Comparison of ENCODE assay signal across 21 mouse cellular contexts in the genomic region with DNA sequence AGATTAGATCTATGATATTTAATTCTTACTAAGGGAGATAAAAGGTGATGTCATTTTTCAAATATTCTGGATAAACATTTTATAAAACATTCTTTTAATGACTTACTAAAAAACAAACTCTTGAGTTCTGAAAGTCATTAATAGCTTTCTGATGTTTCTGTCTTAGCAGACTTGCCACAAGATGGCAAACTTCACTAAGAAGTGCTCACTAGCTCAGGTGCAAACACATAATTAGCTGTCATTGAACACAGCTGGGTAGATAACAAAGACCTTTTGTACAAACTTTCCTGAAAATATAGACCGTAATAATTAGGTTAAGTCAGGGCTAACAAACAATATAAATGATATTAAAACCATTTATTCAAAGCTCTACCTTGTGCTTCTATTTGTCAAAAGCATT.
DNase-seq lines count a peak whose midpoint lies in the region; ATAC-seq and TF ChIP-seq lines count a peak whose summit lies in the region.
"Had no signal": no experiment of that assay in that cellular context is flagged by ENCODE, and none has a peak within 500 bp of the region (broad histone marks: within the 10 kb centered on the region; RNA-seq: fewer than 3 reads in every experiment).

No protein-coding gene starts in this region.

- ATAC-seq in kidney, postnatal 0 days (replicated peaks; ENCODE audit: low FRiP score, low read depth) = no peak
- ATAC-seq: hindbrain, embryonic 16.5 days had no signal

- no peak for TF ChIP-seq CTCF in cerebellum, adult 2 months (IDR thresholded peaks at IDR 0.05; ENCODE audit: borderline replicate concordance, insufficient read depth, low read depth, low read length)
- TF ChIP-seq CTCF in kidney, postnatal 0 days (IDR thresholded peaks at IDR 0.05; ENCODE audit: low read depth) = peak; percentile 58
- TF ChIP-seq CTCF in kidney, adult 2 months (conservative IDR thresholded peaks at IDR 0.05; ENCODE audit: insufficient read depth, insufficient read length, low read depth, low read length) = no peak

- no peaks in the 10 kb centered on the region for H3K9me3 ChIP-seq in kidney, postnatal 0 days (replicated peaks; ENCODE audit: low read length)
- H3K9me3 ChIP-seq: embryonic facial prominence, embryonic 12.5 days; forebrain, embryonic 10.5 days; G1E; heart, embryonic 15.5 days; limb, embryonic 10.5 days; neural tube, embryonic 15.5 days had no signal

- no peaks in the 10 kb centered on the region for H3K27me3 ChIP-seq in cerebellum, adult 2 months (ENCODE audit: control insufficient read depth, insufficient read depth, low read length)
- no peaks in the 10 kb centered on the region for H3K27me3 ChIP-seq in kidney, postnatal 0 days (ENCODE audit: insufficient read depth, low read length)
- no peaks in the 10 kb centered on the region for H3K27me3 ChIP-seq in kidney, adult 2 months (replicated peaks; ENCODE audit: control insufficient read depth, insufficient read depth, low read length)
- H3K27me3 ChIP-seq: embryonic facial prominence, embryonic 12.5 days; heart, embryonic 15.5 days; neural tube, embryonic 15.5 days had no signal

- H3K4me2 ChIP-seq in kidney, postnatal 0 days (ENCODE audit: low read length) = no peak overlapping the region
- H3K4me2 ChIP-seq: embryonic facial prominence, embryonic 12.5 days; heart, embryonic 15.5 days; neural tube, embryonic 15.5 days had no signal

- TF ChIP-seq POLR2A in cerebellum, adult 2 months (IDR thresholded peaks at IDR 0.05; ENCODE audit: borderline replicate concordance, insufficient read depth, low read length) = no peak
- no peak for TF ChIP-seq POLR2A in kidney, adult 2 months (IDR thresholded peaks at IDR 0.05; ENCODE audit: low read depth, low read length)

- no peak overlapping the region for H3K9ac ChIP-seq in kidney, postnatal 0 days (ENCODE audit: low read depth, low read length)
- H3K9ac ChIP-seq: embryonic facial prominence, embryonic 12.5 days; heart, embryonic 15.5 days; liver, embryonic 14.5 days; neural tube, embryonic 15.5 days had no signal

- no peak overlapping the region for H3K27ac ChIP-seq in cerebellum, adult 2 months (ENCODE audit: insufficient read depth, low read length)
- no peak overlapping the region for H3K27ac ChIP-seq in kidney, postnatal 0 days
- H3K27ac ChIP-seq in kidney, adult 2 months (ENCODE audit: insufficient read depth, low read depth, low read length) = no peak overlapping the region
- H3K27ac ChIP-seq: embryonic facial prominence, embryonic 12.5 days; forebrain, embryonic 10.5 days; heart, embryonic 15.5 days; limb, embryonic 10.5 days; liver, embryonic 14.5 days; neural tube, embryonic 15.5 days had no signal

- H3K4me3 ChIP-seq in cerebellum, adult 2 months (replicated peaks; ENCODE audit: insufficient read depth, low read depth, low read length) = no peak overlapping the region
- no peak overlapping the region for H3K4me3 ChIP-seq in kidney, postnatal 0 days (replicated peaks; ENCODE audit: low read depth, low read length)
- no peak overlapping the region for H3K4me3 ChIP-seq in kidney, adult 2 months (ENCODE audit: insufficient read depth, low read depth, low read length)
- H3K4me3 ChIP-seq: embryonic facial prominence, embryonic 12.5 days; forebrain, embryonic 10.5 days; heart, embryonic 15.5 days; limb, embryonic 10.5 days; neural tube, embryonic 15.5 days had no signal

- no peaks in the 10 kb centered on the region for H3K4me1 ChIP-seq in cerebellum, adult 2 months (ENCODE audit: control insufficient read depth, insufficient read depth, low read length)
- H3K4me1 ChIP-seq in kidney, postnatal 0 days (replicated peaks; ENCODE audit: insufficient read depth, low read length) = no peaks in the 10 kb centered on the region
- no peaks in the 10 kb centered on the region for H3K4me1 ChIP-seq in kidney, adult 2 months (ENCODE audit: control insufficient read depth, insufficient read depth, low read length)
- H3K4me1 ChIP-seq: embryonic facial prominence, embryonic 12.5 days; forebrain, embryonic 10.5 days; heart, embryonic 15.5 days; limb, embryonic 10.5 days; neural tube, embryonic 15.5 days had no signal

- WGBS in cerebellum, adult 2 months = 53% methylated on average over 1 of the region's 1 CpGs
- WGBS in kidney, postnatal 0 days = 37% methylated on average over 1 of the region's 1 CpGs
- whole genome bisulfite sequencing in kidney, adult 2 months = 38% methylated on average over 1 of the region's 1 CpGs

- H3K36me3 ChIP-seq in kidney, postnatal 0 days (ENCODE audit: insufficient read depth, low read length) = no peaks in the 10 kb centered on the region
- no peaks in the 10 kb centered on the region for H3K36me3 ChIP-seq in kidney, adult 2 months (ENCODE audit: control insufficient read depth, insufficient read depth, low read length)
- H3K36me3 ChIP-seq: embryonic facial prominence, embryonic 12.5 days; forebrain, embryonic 10.5 days; G1E; heart, embryonic 15.5 days; limb, embryonic 10.5 days; neural tube, embryonic 15.5 days had no signal

- DNase-seq in cerebellum, postnatal 10 days = peak; percentile 8 to 20
- no peak for DNase-seq in cerebellum, adult 2 months
- peak; percentile 24 for DNase-seq in kidney, postnatal 0 days (ENCODE audit: low spot score)
- no peak for DNase-seq in kidney, adult 2 months
- DNase-seq in right cerebral cortex, adult 18-20 months = peak; percentile 11
- DNase-seq in right cerebral cortex, postnatal 14 days = no peak
- no peak for DNase-seq in thymus, postnatal 14 days
- DNase-seq in urinary bladder, adult 2 months (ENCODE audit: low spot score) = no peak
- DNase-seq: adrenal gland, postnatal 25 days; kidney, postnatal 10 days; layer of hippocampus, adult 9-11 months; lung, postnatal 36 days; right cerebral cortex, postnatal 25 days had no signal

Comparison
In these comparisons a context has a peak if more than half of its experiments do, and no peak if none do; other contexts are left out.
1. DNase-seq: peak in cerebellum, postnatal 10 days (2 of 2), kidney, postnatal 0 days (single experiment) and right cerebral cortex, adult 18-20 months (single experiment); none in cerebellum, adult 2 months (0 of 2), kidney, adult 2 months (single experiment), right cerebral cortex, postnatal 14 days (single experiment), thymus, postnatal 14 days (single experiment) and urinary bladder, adult 2 months (single experiment).